Mouse (Mus musculus): ENCODE measurements around the gene Gm44596.

Gene Gm44596

GRCm38 (mm10) chr6:128375192-128375591, at the start of gene Gm44596, which contains the start of gene Tex52:
Gene Gm44596 (plus strand): TSS chr6:128375503.
Gene Tex52 (plus strand): TSS chr6:128375456.
- DNase-seq (ENCODE audit: low read depth, low spot score): no peak

- peak; percentile 85 for DNase-seq (ENCODE audit: low read depth, low spot score)
Observed at GRCm38 (mm10) chr6:128334397-128335124, 40.7 kb upstream of the Gm44596 start.

- no peak for DNase-seq (ENCODE audit: low read depth, low spot score)
Observed at GRCm38 (mm10) chr6:128337467-128337866, 37.8 kb upstream of the Gm44596 start.

GRCm38 (mm10) chr6:128338876-128339275, 36.4 kb upstream of the Gm44596 start:
- DNase-seq (ENCODE audit: low read depth, low spot score): peak; percentile 24

GRCm38 (mm10) chr6:128341956-128342723, 33.2 kb upstream of the Gm44596 start:
- peak; percentile 61 for DNase-seq (ENCODE audit: low read depth, low spot score)

- DNase-seq (ENCODE audit: low read depth, low spot score): no peak
Observed at GRCm38 (mm10) chr6:128345623-128346022, 29.7 kb upstream of the Gm44596 start.

- no peak for DNase-seq (ENCODE audit: low read depth, low spot score)
Observed at GRCm38 (mm10) chr6:128346782-128347181, 28.5 kb upstream of the Gm44596 start.

- no peak for DNase-seq (ENCODE audit: low read depth, low spot score)
Observed at GRCm38 (mm10) chr6:128349711-128350110, 25.6 kb upstream of the Gm44596 start.

- peak; percentile 69 for DNase-seq (ENCODE audit: low read depth, low spot score)
Observed at GRCm38 (mm10) chr6:128354140-128354539, 21.2 kb upstream of the Gm44596 start.

- peak; percentile 78 for DNase-seq (ENCODE audit: low read depth, low spot score)
Observed at GRCm38 (mm10) chr6:128355201-128355681, 20.1 kb upstream of the Gm44596 start.

GRCm38 (mm10) chr6:128355726-128356416, 19.4 kb upstream of the Gm44596 start, which contains the start of gene Tulp3:
Gene Tulp3 (minus strand): TSS chr6:128355851.
- peak; percentile 98 for DNase-seq (ENCODE audit: low read depth, low spot score)

GRCm38 (mm10) chr6:128358999-128359398, 16.3 kb upstream of the Gm44596 start:
- peak; percentile 83 for DNase-seq (ENCODE audit: low read depth, low spot score)

GRCm38 (mm10) chr6:128361901-128362300, 13.4 kb upstream of the Gm44596 start:
- no peak for DNase-seq (ENCODE audit: low read depth, low spot score)

GRCm38 (mm10) chr6:128362381-128363006, 12.8 kb upstream of the Gm44596 start, which contains the start of the genes Rhno1 and Foxm1:
Gene Rhno1 (minus strand): TSS chr6:128362911.
Gene Foxm1 (plus strand): TSS chr6:128362967.
- DNase-seq (ENCODE audit: low read depth, low spot score): peak; percentile 85

- peak; percentile 72 for DNase-seq (ENCODE audit: low read depth, low spot score)
Observed at GRCm38 (mm10) chr6:128363007-128363825, 12.1 kb upstream of the Gm44596 start.

- peak; percentile 88 for DNase-seq (ENCODE audit: low read depth, low spot score)
Observed at GRCm38 (mm10) chr6:128364721-128365120, 10.6 kb upstream of the Gm44596 start.

- peak; percentile 67 for DNase-seq (ENCODE audit: low read depth, low spot score)
Observed at GRCm38 (mm10) chr6:128366466-128366865, 8.8 kb upstream of the Gm44596 start.

GRCm38 (mm10) chr6:128370040-128370439, 5.3 kb upstream of the Gm44596 start:
- DNase-seq (ENCODE audit: low read depth, low spot score): no peak

- DNase-seq (ENCODE audit: low read depth, low spot score): no peak
Observed at GRCm38 (mm10) chr6:128376371-128377085, 1.2 kb downstream of the Gm44596 start.

- no peak for DNase-seq (ENCODE audit: low read depth, low spot score)
Observed at GRCm38 (mm10) chr6:128379636-128380035, 4.3 kb downstream of the Gm44596 start.
